Mouse (Mus musculus): Measurements from ENCODE around the gene Stoml1. TPM values are rescaled to one million over a fixed set of nuclear protein-coding genes. Genes with fewer than 3 reads are reported as not detected.
"Not testable (repeated sequence)": the region's sequence is repeated elsewhere in the genome, so short reads cannot be mapped to it uniquely, and the experiment has no call there.

Stoml1 gene
- total RNA-seq, 2 experiments from 2014 or later = 12.7 to 12.9 TPM

DNA sequence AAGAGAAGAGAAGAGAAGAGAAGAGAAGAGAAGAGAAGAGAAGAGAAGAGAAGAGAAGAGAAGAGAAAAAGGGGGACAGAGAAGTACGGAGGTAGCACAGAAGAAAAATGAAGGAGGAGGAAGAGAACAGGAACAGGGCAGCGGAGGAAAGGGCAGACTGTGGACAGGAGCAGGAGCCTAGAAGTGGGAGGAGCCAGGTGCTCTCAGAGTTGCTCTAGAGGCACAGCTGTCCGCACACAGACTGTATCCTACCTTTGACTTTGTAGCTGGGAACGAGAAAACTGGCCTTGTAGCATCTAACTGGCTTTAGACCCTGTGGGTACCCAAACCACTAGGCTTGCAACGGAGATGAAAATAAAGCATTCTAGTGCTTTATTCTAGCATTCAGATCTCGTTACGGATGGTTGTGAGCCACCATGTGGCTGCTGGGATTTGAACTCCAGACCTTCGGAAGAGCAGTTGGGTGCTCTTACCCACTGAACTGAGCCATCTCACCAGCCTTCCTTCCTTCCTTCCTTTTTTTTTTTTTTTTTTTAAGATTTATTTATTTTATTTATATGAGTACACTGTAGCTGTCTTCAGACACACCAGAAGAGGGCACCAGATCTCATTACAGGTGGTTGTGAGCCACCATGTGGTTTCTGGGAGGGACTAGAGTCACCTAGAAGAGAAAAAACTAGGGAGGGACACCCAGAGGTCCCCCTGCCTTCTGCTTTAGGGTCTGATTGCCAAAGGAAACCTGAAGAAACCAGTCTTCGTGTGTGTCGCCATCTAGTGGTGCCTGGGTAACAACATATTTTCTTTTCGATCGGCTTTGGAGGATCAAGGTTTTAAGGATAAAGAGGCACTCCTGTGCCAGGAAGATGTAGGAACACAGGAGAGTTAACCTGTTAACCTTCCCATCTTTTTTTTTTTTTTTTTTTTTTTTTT lies 15.7 kb downstream of the Stoml1 start:
- intact Hi-C loops (cut with DNase I) = loop anchor here (1.0 to 2.0 kb wide), 2 partner anchors 22 to 43 kb away; no protein-coding TSS in a partner anchor
- peak; percentile 58 to 79 for DNase-seq

DNA sequence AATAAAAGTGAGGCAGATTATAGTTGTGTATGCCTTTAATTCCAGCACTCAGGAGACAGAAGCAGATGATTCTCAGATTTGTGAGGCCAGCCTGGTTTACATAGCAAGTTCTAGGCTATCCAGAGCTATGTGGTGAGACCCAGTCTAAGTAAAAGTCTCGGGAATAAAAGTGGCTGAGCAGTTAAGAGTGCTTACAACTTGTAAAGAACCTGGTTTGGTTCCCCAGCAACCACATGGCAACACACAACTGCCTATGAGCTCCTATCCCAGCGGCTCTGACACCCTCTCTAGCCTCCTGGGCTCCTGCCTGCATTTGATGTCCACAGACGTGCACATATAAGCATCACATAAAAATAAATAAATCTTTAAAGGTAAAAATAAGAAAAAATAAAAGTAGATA lies 17.1 kb downstream of the Stoml1 start:
- no peak for DNase-seq
- intact Hi-C loops (cut with DNase I) = no loop called here

DNA sequence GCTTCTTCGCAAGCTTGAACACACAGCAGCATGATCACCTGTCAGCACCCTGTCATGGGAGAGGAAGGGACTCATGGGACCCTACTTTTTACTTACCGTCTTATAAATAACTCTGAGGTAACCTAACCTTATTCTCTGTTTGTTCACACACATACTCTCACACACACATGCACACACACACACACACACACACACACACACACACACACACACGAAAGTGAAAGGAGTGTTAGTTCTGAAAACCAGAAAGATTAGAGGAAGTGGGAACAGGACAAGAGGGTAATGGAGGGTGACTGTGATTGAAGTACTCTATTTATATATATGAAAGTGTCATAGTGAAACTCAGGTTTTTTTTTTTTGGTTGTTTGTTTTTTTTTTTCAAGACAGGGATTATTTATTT lies 18.1 kb downstream of the Stoml1 start:
- no peak for DNase-seq
- intact Hi-C loops (cut with DNase I) = no loop called here

DNA sequence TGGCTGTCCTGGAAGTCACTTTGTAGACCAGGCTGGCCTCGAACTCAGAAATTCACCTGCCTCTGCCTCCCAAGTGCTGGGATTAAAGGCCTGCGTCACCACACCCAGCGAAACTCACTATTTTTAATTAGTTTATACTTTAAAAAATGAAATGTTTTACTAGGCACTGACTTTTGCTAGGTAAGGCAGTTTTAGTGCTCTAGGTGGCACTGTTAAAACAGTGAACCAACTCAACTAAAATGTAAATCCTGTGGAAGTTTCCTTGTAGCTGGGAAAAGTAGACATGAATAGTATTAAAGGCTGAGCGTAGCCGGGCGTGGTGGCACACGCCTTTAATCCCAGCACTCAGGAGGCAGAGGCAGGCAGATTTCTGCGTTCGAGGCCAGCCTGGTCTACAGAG lies 18.6 kb downstream of the Stoml1 start:
- intact Hi-C loops (cut with DNase I); DNase-seq: not testable (repeated sequence)

DNA sequence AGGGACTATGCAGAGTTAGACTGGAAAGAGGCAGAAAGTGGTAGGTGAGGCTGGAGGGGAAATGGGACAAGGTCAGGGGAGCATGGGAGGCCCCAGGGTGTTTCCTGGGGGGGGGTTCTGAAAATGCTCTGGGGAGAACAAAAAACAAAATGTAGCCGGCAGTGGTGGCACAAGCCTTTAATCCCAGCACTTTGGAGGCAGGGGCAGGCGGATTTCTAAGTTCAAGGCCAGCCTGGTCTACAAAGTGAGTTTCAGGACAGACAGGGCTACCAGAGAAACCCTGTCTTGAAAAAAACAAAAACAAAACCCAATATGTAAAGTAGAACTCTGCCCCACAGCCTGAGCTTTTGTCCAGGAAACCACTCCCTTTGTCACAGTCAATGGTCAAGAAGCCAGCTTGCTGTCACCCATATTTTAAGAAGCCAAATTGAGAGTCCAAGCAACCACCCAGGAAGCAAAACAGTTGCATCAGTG lies 19.1 kb downstream of the Stoml1 start:
- intact Hi-C loops (cut with DNase I) = no loop called here
- DNase-seq = no peak

DNA sequence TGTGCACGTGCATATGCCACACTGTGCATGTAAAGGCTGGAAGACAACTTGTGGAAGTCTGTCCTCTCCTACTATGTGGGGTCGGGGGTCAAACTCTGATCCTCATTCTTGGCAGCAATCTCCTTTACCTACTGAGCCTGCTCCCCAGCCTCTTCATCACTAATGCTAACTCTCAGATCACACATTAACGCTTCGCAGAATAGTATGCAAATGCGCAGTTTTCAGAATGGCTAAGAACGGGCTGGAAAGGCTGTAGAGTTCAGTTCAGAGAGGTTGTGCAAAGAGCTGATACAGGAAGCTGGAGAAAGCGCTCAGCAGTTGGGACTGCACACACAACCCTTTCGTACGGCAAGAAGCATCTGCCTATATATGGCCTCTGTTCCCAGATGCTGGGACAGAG lies 19.9 kb downstream of the Stoml1 start:
- intact Hi-C loops (cut with DNase I) = no loop called here
- DNase-seq = no peak

DNA sequence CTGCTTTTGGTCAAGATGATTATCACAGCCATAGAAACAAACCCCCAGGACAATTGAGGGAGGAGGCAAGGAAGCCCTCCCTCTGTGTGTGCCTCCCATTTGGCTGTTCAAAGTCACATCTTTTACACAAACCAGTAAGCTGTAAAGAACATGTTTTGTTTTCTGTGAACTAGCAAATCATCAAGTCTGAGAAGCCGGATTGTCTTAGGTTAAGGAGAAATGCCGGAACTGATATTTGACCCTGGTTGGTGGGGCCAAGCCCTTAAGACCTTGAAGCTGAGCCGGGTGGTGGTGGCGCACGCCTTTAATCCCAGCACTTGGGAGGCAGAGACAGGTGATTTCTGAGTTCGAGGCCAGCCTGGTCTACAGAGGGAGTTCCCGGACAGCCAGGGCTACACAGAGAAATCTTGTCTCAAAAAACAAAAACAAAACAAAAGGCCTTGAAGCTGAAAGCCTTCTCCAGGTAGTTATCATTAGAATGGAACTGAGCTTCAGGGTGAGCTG lies 21.2 kb downstream of the Stoml1 start:
- intact Hi-C loops (cut with DNase I) = loop anchor here (2.0 kb wide), 1 partner anchor 21 kb away; the partner anchor contains the start of gene Stoml1
- no peak for DNase-seq

DNA sequence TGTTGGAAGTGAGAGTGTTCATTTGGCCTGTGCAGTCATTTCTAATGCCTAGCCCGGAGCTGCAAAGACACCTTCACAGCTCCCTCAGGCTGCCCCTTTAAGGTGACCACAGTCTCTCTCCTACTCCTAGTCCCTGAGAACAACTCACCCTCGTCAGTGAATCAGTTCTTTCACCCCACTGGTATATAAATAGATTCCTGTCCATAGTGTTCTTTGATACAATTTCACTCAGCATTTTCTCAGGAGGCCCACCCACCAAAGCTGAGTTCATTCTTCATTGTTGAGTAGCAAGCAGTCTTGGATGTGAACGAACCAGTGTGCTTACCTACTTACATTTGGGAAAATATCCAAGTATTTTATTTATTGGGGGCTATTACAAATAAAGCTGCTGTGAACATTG lies 21.7 kb downstream of the Stoml1 start:
- intact Hi-C loops (cut with DNase I) = loop anchor here (2.0 kb wide), 1 partner anchor 22 kb away; the partner anchor contains the start of gene Stoml1
- DNase-seq = no peak

DNA sequence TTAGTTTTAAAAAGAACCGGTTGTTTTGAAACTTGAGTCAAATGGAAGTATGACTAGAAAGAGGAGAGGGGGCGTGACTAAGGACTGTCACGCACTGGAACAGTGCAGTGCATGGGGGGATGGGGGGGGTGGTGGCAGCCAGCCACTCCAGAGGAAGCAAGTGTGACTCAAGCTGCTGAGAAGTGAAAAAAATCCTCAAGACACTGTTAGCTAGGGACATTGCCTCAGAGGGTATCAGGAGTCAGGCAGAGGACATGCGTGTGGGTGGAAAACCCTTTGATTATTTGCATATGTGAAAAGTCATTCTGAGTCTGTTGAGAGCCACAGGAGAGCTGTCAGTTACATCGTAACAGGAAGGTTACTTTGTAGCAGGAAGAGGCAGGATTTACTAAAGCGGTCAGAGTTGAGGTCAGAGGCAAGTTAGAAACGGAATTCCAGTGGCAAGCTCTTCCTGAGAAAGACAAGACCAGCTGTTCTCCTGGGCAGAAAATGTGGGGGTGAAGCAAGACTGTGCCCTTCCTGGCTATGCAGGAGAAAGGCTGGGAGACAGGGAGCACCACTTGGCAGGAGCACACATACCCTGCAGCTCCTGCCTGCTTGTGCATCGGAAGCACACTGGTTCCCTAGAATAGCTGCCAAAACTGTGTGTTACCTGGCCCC lies 22.3 kb downstream of the Stoml1 start:
- intact Hi-C loops (cut with DNase I) = loop anchor here (2.0 kb wide), 1 partner anchor 22 kb away; the partner anchor contains the start of gene Stoml1

DNA sequence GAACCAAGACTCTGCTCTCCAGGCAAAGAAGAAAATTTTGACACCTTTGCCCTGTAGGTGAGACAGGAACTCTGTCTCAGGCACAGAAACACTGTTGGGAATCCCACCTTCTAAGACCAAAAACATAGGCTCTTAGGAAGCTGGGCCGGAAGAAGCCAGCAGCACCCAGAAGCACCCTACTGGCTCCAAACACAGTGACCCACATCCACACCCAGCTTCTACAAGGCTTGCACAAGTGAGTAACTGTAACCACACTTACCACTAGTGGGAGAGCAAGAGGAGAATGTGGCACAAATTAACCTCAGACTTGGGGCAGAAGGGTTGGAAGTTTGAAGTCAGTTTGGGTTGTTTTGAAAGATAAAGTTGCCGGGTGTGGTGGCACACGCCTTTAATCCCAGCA lies 22.8 kb downstream of the Stoml1 start:
- DNase-seq = no peak
- intact Hi-C loops (cut with DNase I) = loop anchor here (2.0 kb wide), 1 partner anchor 23 kb away; the partner anchor contains the start of gene Stoml1

More for the DNA sequence above, 22.3 kb downstream of the Stoml1 start:
- DNase-seq = peak; percentile 32 to 43

DNA sequence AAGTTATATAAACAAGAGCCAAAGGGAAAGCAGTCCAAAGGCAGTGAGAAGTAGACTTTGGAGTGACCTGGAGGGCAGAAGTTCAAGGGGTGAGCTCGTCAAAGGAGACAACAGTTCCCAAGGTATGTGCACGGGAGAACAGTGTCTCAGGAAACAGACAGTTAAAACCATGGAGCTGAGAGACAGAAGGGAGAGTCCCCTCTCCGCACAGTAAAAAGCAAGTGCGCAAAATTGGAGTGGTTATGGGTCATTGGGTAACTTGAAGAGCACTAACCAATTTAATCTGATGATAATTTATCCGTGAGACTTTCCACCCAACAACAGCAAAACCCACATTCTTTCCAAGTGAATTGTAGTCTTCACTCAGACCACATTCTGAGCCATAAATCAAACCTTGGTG lies 23.4 kb downstream of the Stoml1 start:
- DNase-seq = no peak
- intact Hi-C loops (cut with DNase I) = no loop called here

DNA sequence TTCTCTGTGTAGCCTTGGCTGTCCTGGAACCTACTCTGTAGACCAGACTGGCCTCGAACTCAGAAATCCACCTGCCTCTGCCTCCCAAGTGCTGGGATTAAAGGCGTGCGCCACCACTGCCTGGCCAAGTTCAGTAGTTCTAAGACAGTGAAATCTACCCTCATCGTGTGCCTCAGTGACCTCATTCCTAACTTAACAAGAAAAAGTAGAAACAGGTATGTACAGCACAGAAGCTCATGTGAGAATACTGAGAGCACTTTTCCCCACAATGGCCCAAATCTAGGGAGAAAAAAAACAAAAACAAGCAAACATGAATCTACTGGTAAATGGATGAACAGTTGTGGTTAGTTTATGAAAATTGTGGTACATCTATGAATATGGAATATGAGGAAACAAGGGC lies 25.3 kb downstream of the Stoml1 start:
- no peak for DNase-seq
- intact Hi-C loops (cut with DNase I) = loop anchor here (2.0 kb wide), 1 partner anchor 238 kb away; no protein-coding TSS in a partner anchor

DNA sequence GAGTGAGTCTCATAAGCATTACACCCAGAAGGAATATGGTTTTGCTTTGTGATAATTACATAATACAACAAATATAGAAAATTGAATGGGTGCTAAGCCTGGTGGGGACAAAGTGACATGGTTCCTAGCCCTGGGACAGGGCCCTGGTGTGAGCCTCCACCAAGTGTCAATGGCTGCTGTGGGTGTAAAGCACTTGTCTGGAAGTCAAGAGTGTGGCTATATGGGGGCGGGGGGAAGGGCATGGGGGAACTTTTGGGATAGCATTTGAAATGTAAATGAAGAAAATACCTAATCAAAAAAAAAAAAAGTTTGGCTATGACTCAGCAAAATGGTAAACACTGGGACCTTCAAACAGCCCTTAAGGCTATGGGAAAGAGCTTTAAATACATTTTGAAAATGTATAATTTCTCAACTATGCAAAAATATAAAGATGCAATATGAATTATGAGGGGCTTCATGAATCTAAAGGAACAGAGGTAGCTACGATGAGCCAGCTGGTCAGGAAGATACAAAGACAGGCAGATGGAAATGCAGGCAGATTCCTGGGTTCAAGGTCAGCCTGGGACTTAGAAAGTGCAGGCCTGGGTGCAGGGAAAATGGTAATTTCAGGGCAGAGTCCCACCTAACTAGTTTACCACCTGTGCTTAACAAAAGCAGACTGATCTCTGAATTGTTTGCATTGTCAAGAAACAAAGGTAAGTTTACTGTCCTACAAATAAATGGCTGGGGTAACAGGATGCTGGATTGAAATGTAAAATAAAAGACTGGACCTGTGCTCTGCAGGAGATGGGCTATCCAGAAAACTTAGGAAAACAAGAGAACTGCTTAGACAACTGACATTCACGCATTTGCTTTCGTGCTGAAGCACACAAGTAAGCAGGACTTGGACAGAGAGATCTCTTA lies 26.1 kb downstream of the Stoml1 start:
- DNase-seq = no peak
- intact Hi-C loops (cut with DNase I) = loop anchor here (2.0 kb wide), 1 partner anchor 238 kb away; no protein-coding TSS in a partner anchor

DNA sequence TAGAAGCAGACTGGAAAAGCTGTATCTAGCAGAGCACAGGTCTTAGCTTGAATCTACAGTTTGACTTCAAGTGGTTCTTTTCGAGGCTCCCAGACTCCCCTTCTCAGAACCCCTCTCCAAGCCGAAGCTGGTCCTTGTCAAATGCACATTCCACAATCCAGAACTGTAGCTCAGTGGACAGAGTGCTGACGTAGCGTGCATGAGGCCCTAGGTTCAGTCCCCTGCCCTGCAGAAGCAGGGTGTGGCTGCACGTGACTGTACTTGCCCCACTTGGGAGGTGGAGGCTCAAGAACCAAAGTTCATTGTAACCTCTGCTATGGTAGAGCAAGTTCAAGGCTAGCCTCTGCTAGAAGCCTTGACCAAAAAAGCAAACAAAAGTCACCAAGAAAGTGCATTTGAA lies 26.8 kb downstream of the Stoml1 start:
- intact Hi-C loops (cut with DNase I) = loop anchor here (1.0 to 5.0 kb wide), 3 partner anchors 32 to 239 kb away; no protein-coding TSS in a partner anchor
- DNase-seq = no peak

DNA sequence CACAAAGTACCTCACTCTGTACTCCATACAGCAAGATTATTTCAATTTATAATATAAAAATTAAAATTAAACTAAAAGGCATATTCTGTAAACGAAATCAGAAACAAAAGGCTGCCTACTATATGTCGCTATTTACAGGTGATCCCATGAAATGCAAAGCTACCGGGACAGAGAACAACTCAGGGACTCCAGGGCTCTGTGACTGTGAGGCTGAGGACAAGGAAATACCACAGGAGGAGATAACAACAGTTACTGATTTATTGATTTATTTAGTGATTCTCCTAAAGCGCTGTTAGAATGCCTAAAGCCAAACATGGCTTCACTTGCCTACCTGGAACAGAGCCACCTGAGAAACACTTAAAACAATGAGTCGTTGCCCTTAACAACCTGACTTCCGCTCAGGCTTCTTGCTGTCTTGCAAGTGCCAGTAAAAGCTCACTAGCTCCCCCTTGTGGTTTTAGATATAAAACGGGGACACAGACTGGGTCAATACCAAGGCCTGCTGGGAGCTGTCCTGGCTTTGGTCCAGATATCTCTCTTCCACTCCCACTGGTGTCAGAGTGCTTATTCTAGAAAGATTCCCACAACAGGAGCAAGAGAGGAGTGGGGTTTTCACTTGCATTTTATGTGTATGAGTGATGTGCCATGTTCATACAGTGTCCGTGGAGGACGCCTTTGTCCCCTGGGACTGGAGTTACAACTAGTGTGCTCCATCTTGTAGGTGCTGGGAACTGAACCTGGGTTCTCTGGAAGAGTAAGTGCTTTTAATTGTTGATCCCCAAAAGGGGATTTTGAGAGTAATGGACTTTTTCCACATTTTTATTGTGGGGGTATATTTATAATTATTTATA lies 27.5 kb downstream of the Stoml1 start:
- DNase-seq = peak; percentile 53 to 80
- intact Hi-C loops (cut with DNase I) = loop anchor here (1.0 to 5.0 kb wide), 2 partner anchors 33 to 53 kb away; no protein-coding TSS in a partner anchor

DNA sequence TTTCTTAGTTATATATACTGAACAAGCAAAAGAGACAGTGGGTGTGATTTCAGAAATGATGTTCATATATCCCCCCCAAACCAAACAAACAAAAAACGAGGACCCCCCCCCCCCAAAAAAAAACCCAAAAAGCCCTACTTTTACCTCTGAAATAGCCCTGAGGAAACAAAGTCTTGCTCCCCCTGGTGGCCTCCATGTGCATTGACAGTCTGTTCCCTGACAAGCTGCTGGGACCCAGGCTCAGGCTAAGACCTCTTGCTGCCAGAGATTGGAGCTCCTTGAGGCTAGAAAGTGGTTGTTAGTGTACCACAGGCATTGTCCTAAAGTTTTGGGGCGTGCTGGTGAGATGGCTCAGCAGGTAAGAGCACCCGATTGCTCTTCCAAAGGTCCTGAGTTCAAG lies 28.6 kb downstream of the Stoml1 start:
- DNase-seq = peak; percentile 49
- intact Hi-C loops (cut with DNase I) = loop anchor here (5.0 kb wide), 1 partner anchor 54 kb away; no protein-coding TSS in a partner anchor

DNA sequence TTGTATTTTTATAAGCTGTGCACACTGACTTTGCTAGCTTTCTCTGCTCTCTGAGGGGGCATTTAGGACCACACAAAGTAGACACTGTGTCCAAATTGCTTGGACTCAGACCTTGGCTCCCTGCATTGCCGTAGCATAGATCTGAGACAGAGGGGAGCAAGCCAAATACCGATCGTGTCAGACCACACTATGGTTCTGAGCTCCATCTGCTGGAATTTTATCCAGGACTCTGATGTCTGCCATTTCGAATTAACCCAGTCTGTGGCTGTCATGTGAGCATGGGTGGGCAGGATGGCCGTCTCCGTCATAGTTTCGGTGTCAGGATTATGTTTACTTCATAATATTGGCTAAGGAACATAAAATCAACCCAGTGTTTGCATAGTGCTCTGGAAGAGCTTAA lies 30.5 kb downstream of the Stoml1 start:
- intact Hi-C loops (cut with DNase I) = loop anchor here (5.0 kb wide), 1 partner anchor 56 kb away; no protein-coding TSS in a partner anchor
- DNase-seq = no peak

DNA sequence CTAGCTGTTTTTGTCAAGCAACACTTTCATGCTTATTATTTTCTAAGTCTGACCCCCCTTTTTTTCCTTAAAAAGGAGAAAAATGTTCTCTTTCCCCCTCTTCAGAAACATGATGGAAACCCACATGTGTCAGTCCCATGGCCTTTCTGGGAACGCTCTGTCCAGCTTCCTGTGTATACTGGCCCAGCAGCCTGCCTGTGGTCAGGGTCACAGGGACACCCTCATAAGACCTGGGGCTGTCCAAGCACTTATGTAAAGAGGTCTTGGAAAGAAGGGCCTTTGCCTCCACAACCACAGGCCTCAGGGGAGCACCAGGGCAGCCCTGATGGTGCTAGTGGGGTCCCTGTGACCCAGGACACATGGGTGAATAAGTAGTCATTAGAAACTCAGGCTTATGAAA lies 36.1 kb downstream of the Stoml1 start:
- intact Hi-C loops (cut with DNase I) = no loop called here
- DNase-seq = no peak

DNA sequence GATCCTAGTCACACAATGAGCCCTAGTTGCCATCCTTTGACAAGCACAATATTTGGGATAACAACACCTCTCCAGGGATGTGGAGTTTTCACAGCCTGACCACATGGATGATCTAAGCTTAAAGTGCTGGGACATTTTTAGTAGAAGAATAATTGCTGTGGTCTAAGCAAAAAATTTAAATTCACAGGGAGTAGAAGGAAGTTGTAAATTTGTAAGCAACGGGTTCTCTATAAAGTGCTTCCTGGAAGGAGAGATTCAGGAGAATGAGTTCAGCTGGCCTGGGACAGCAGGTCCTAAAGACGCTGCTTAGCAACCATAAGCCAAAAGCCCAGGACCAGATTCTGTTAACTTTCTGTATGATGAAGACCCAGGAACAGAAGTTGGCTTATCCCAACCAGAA lies 36.9 kb downstream of the Stoml1 start:
- intact Hi-C loops (cut with DNase I) = no loop called here
- no peak for DNase-seq
